Mouse (Mus musculus): ENCODE measurements at regions not wholly inside any gene's neighbourhood (a gene's known extent, or its start where the extent isn't known, plus 50 kb on each side); places are given as distances from the start of the nearest gene placed in this dataset.

- DNase-seq (ENCODE audit: low spot score) = peak; percentile 83
Observed at GRCm38 (mm10) chr2:147926861-147927260, 119.9 kb downstream of the Foxa2 start.

GRCm38 (mm10) chr2:147907341-147907740 lies 139.4 kb downstream of the Foxa2 start:
- DNase-seq (ENCODE audit: low spot score) = no peak

GRCm38 (mm10) chr2:147905759-147906740 lies 140.7 kb downstream of the Foxa2 start:
- DNase-seq (ENCODE audit: low spot score) = no peak

- no peak for DNase-seq (ENCODE audit: low spot score)
Observed at GRCm38 (mm10) chr2:147905118-147905517, 141.7 kb downstream of the Foxa2 start.

GRCm38 (mm10) chr2:147899236-147899635 lies 147.5 kb downstream of the Foxa2 start:
- no peak for DNase-seq (ENCODE audit: low spot score)

- peak; percentile 51 for DNase-seq (ENCODE audit: low spot score)
Observed at GRCm38 (mm10) chr2:147895691-147896090, 151.1 kb downstream of the Foxa2 start.

GRCm38 (mm10) chr2:147894213-147894612 lies 152.6 kb downstream of the Foxa2 start:
- no peak for DNase-seq (ENCODE audit: low spot score)

- no peak for DNase-seq (ENCODE audit: low spot score)
Observed at GRCm38 (mm10) chr2:147886191-147886590, 160.6 kb downstream of the Foxa2 start.

GRCm38 (mm10) chr2:147877907-147878306 lies 168.9 kb downstream of the Foxa2 start:
- no peak for DNase-seq (ENCODE audit: low spot score)

- no peak for DNase-seq (ENCODE audit: low spot score)
Observed at GRCm38 (mm10) chr2:147877543-147877904, 169.2 kb downstream of the Foxa2 start.

GRCm38 (mm10) chr2:147876708-147877542 lies 169.8 kb downstream of the Foxa2 start:
- no peak for DNase-seq (ENCODE audit: low spot score)

- DNase-seq (ENCODE audit: low spot score) = no peak
Observed at GRCm38 (mm10) chr2:147872972-147873371, 173.8 kb downstream of the Foxa2 start.

GRCm38 (mm10) chr2:147851186-147851802 lies 195.5 kb downstream of the Foxa2 start:
- DNase-seq (ENCODE audit: low spot score) = no peak

GRCm38 (mm10) chr2:147846968-147847749 lies 199.6 kb downstream of the Foxa2 start:
- DNase-seq (ENCODE audit: low spot score) = peak; percentile 50

- no peak for DNase-seq (ENCODE audit: low spot score)
Observed at GRCm38 (mm10) chr2:147845256-147845655, 201.5 kb downstream of the Foxa2 start.

- no peak for DNase-seq (ENCODE audit: low spot score)
Observed at GRCm38 (mm10) chr2:147840936-147841335, 205.8 kb downstream of the Foxa2 start.

GRCm38 (mm10) chr2:147838613-147839012 lies 208.2 kb downstream of the Foxa2 start:
- no peak for DNase-seq (ENCODE audit: low spot score)

- DNase-seq (ENCODE audit: low spot score) = no peak
Observed at GRCm38 (mm10) chr2:147830551-147830950, 216.2 kb downstream of the Foxa2 start.

- no peak for DNase-seq (ENCODE audit: low spot score)
Observed at GRCm38 (mm10) chr2:147816951-147817350, 229.8 kb downstream of the Foxa2 start.

- no peak for DNase-seq (ENCODE audit: low spot score)
Observed at GRCm38 (mm10) chr2:147814231-147814630, 232.5 kb downstream of the Foxa2 start.

- DNase-seq (ENCODE audit: low spot score) = no peak
Observed at GRCm38 (mm10) chr2:147813516-147813915, 233.3 kb downstream of the Foxa2 start.

All from lung, postnatal 25 days (tissue).